Mouse (Mus musculus) kidney, postnatal 10 days (tissue): ENCODE data around the gene Ctdspl.

Experiments used
- DNase-seq: peaks from one replicate; pipeline ENCODE4 v3.0.0; 2021; ENCODE audit warnings: mixed read lengths

The Ctdspl gene

GRCm38 (mm10) chr9:118926111-118926650, at the start of gene Ctdspl:
Ctdspl (plus strand) TSS chr9:118926453.
- DNase-seq: peak; percentile 76

- no peak for DNase-seq
Measured at GRCm38 (mm10) chr9:118876902-118877301, 49.4 kb upstream of the Ctdspl start.

GRCm38 (mm10) chr9:118877365-118878008, 48.8 kb upstream of the Ctdspl start:
- DNase-seq: peak; percentile 24

DNA sequence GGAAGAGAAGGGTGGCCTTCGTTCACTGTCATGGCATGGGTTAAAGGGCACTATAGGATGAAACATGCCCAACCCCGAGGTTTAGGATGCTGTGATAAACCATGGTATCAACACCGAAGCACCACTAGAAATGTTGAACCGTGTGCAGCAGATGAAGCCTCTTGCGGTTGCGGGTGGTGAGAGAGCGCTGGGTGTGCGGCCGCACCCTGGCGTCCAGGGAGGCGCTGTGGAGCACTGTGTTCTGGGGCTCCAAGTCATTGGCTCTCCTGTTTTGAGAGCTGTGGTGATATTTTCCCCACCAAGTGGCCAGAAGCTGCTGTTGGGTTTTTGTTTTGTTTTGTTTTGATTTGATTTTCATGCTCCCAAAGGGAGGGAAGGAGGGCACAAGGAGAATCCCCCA, 47.7 kb upstream of the Ctdspl start:
- no peak for DNase-seq

GRCm38 (mm10) chr9:118881281-118881945, 44.8 kb upstream of the Ctdspl start:
- DNase-seq: peak; percentile 44

GRCm38 (mm10) chr9:118881946-118882284, 44.3 kb upstream of the Ctdspl start:
- no peak for DNase-seq

DNA sequence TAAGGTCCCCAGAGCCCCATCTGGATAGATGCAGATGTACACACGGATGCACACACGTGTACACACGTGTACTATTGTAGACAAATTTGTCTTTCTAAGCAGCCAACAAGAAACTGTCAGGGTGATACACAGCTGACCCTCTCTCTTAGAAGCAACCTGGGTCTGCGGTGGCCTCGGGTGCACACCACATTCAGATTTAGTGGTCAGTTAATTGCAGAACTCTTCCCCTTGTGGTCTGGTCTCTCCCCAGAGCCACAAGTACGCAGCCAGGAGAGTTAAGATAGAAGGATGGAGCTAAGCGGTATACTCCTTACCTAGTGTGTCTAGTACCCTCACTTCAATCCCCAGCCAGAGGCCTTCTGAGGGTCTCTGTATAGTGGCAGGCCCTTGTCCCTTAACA, 43.1 kb upstream of the Ctdspl start:
- DNase-seq: no peak

DNA sequence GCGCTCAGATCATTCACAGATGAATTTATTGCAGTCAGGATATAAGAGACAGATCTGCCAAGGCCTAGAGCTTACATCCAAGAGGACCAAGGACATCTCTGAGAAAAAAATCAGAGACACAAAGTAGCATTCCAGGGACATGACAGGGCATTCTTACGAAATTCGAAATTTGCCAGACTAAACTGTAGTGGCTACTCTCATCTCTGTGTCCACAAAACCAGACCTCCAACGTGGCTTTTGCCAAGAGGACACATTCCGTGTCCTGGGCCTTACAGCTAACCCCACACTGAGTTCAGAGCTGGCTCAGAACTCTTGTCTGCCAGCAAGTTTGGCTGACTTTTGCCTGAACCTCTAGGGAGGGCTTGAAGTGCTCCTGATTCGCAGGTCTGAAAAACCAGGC, 40.5 kb upstream of the Ctdspl start:
- no peak for DNase-seq

GRCm38 (mm10) chr9:118887201-118887600, 39.1 kb upstream of the Ctdspl start:
- DNase-seq: no peak

DNA sequence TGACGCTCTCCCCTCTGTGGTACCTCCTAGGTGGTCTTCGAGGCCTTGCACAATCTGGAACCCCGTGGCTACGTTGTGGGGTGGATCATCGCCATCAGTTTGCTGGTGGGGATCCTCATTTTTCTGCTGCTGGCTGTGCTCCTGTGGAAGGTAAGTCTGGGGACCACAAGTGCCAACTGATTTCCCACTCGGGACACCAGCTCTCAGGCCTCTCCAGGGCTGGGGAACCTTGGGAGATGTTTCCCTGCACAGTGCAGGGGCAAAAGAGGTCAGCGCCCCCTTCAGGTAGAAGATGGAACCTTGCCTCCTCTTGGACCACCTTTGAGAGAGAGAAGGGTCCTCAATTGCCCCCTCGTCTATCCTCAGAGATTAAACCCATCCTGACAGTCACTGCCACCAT, 38.5 kb upstream of the Ctdspl start:
- no peak for DNase-seq

DNA sequence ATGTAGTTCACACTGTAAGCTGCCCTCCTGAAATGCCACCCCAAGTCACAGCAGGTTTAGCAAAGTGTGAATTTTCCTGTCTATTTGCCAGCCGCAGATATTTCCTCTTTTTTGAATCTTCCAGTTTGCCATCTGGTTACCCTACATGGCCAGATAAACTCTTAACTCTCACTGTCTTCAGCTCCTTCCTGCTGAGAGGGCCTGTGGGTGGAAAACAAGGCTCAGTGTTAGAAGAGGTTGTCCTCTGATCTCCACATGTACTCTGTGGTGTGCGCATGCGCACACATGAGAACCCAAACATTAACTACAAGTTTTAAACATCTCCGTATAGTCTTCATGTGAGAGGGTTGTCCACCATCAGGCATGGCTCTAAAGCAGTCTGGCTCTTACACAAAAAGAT, 36.1 kb upstream of the Ctdspl start:
- DNase-seq: no peak

GRCm38 (mm10) chr9:118890645-118891044, 35.6 kb upstream of the Ctdspl start:
- DNase-seq: peak; percentile 43

- DNase-seq: peak; percentile 27
Measured at GRCm38 (mm10) chr9:118891068-118891467, 35.2 kb upstream of the Ctdspl start.

- peak; percentile 40 for DNase-seq
Measured at GRCm38 (mm10) chr9:118891593-118891992, 34.7 kb upstream of the Ctdspl start.

DNA sequence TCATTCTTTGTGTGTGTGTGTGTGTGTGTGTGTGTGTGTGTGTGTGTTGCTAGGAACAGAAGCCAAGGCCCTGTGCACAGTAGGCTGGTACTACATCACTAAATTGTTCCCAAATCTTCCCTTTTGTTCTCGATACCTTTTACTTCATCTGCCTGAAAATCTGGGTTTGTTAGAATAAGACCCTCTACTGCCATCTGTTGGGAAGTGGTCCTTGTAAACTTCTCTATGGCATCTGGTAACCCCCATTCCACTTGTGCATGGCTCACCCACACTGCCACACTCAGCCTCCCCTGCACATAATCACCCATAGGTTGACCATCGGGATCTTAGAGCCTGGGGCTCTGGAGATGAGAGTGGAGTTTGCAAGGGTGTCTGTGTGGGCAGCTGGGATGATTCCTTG, 31.2 kb upstream of the Ctdspl start:
- no peak for DNase-seq

DNA sequence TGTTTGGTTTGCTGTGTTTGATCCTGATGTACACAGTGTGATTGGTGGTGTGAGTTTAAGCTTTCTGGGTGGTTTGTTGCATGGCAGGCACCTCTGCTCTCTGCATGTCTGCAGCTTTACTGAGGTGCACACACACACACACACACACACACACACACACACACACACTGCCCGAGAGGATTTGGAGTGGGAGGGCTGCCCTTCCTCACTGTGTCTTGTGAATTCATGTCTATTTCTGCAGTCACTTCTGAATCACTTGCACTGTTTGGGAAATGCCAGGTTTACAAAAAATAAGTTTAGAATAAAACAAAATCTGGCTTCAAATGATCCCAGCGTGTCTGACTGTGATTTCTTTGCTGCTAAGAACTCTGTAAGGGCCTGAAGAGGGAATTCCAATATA, 25.6 kb upstream of the Ctdspl start:
- no peak for DNase-seq

GRCm38 (mm10) chr9:118901917-118902316, 24.3 kb upstream of the Ctdspl start:
- no peak for DNase-seq

- DNase-seq: peak; percentile 90
Measured at GRCm38 (mm10) chr9:118907934-118908620, 18.2 kb upstream of the Ctdspl start.

DNA sequence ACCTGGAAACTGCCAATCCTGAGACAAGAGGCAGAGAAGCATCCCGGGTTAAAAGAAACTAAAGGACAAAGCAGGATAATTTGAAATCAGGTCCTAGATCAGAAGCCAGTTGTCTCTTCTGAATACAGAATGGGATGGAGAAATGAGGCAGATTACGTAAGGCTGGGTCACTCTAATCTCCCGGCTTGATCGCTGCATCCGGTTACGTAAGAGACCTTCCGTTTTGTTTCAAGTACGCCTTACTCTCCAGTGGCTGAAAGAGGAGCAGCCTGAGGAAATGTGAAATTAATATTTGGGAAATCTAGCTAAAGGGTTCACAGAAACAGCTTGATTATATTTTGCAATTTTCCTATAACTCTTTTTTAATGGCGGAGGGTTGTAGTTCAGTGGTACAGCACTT, 13.2 kb upstream of the Ctdspl start:
- DNase-seq: no peak

GRCm38 (mm10) chr9:118913613-118914012, 12.6 kb upstream of the Ctdspl start:
- no peak for DNase-seq

DNA sequence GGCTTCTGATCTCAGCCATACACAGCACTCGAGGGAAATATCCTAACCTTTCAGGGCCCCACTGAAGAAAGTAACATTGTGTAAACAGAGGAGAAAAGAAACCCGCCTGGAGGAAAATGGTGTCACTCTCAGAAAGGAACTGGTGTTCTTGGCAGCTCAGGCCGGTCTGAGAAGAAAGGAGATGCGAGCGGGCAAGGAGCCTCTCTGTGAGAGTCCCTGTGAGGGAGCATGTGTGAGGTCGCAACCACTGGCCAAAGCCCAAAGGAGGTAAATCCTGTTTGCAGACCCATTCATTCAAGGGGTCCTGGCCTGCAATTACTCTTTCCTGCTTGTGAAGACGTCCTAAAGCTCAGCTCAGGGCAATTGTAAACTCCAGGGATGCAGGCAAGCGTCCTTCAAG, 11.7 kb upstream of the Ctdspl start:
- DNase-seq: no peak

GRCm38 (mm10) chr9:118915290-118915689, 11.0 kb upstream of the Ctdspl start:
- DNase-seq: peak; percentile 57

DNA sequence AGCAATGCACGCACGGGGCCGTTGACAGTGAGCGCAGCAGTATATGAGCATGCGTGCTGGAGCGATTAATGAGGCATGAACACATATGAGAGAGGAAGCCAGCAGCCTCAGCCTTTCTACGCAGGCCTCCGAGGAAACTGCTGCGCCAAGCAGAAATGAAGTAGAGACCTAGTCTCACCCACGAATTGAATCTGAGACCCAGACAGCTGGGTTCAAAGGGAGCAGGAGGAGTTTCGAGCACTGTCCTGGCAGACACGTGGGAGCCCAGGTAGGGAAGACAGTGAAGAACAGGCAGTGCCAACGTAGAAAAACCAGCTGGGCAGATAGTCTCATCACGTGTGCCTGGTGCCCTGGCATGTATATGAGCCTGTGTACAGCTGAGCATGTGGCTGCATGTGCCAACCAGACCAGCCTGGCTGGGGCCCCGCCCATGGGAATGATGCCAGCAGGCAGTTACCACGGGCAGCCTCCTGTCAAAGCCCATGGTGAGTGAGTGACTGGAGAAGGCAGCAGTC, 6.5 kb upstream of the Ctdspl start:
- peak; percentile 79 for DNase-seq
